Mouse (Mus musculus) embryonic facial prominence, embryonic 14.5 days (tissue): Measurements from ENCODE around the gene Dlg2. TPM values are rescaled to one million over a fixed set of nuclear protein-coding genes. Genes with fewer than 3 reads are reported as not detected.

Experiments used
- ATAC-seq: fragments of 200-750 bp; cut with Nextera tagmentation; 2 replicates; pipeline ENCODE4 v1.8.0; 2017; ENCODE audit warnings: low read depth, moderate number of reproducible peaks, moderate TSS enrichment
- DNase-seq: peaks from one replicate; pipeline ENCODE4 v3.0.0-alpha.2; 2015; ENCODE audit warnings: low spot score
- H3K27ac ChIP-seq: fragments of 300-500 bp; sonication (generic); replicated peaks from 2 replicates; pipeline ENCODE4 v1.5.1; 2014; ENCODE audit warnings: low read depth, mild to moderate bottlenecking, low read length, moderate library complexity
- H3K27me3 ChIP-seq: fragments of 300-500 bp; sonication (generic); replicated peaks from 2 replicates; pipeline ENCODE4 v1.6.1; 2014; ENCODE audit warnings: low read length; ENCODE audit not compliant: control insufficient read depth, insufficient read depth
- H3K36me3 ChIP-seq: fragments of 300-500 bp; sonication (generic); 2 replicates; pipeline ENCODE4 v1.6.1; 2014; ENCODE audit warnings: low read length, mixed read lengths; ENCODE audit not compliant: control insufficient read depth, insufficient read depth
- H3K4me1 ChIP-seq: fragments of 300-500 bp; sonication (generic); 2 replicates; pipeline ENCODE4 v1.6.1; 2014; ENCODE audit warnings: antibody characterized with exemption, low read length; ENCODE audit not compliant: control insufficient read depth, insufficient read depth
- H3K4me2 ChIP-seq: fragments of 300-500 bp; sonication (generic); 2 replicates; pipeline ENCODE4 v1.6.1; 2014; ENCODE audit warnings: low read depth, mild to moderate bottlenecking, low read length, moderate library complexity, mixed read lengths
- H3K4me3 ChIP-seq: fragments of 300-500 bp; sonication (generic); 2 replicates; pipeline ENCODE4 v1.5.1; 2014; ENCODE audit warnings: low read depth, mild to moderate bottlenecking, low read length
- H3K9ac ChIP-seq: fragments of 300-500 bp; sonication (generic); 2 replicates; pipeline ENCODE4 v1.6.1; 2014; ENCODE audit warnings: low read depth, mild to moderate bottlenecking, low read length, moderate library complexity, mixed read lengths
- H3K9me3 ChIP-seq: fragments of 300-500 bp; sonication (generic); 2 replicates; pipeline ENCODE4 v1.6.1; 2016; ENCODE audit warnings: low read length; ENCODE audit not compliant: control insufficient read depth
- WGBS: fragments of 180-500 bp; shearing (Covaris S2); extraction: QIAGEN DNeasy Blood & Tissue Kit; methylation state at CpG from one replicate; pipeline ENCODE4 v1.1.7; 2014; 5-methylcytosine and 5-hydroxymethylcytosine counted together
- polyA plus RNA-seq: library from polyadenylated mRNA; unstranded; fragments of >200 nt; fragmentation: Nextera tagmentation; extraction: Ambion mirVana; gene quantifications from 2 replicates; pipeline ENCODE4 v1.2.1, GENCODE M21; 2014

Dlg2 gene
- polyA plus RNA-seq, 1 experiment from 2014 or later, result 5.1 TPM

DNA sequence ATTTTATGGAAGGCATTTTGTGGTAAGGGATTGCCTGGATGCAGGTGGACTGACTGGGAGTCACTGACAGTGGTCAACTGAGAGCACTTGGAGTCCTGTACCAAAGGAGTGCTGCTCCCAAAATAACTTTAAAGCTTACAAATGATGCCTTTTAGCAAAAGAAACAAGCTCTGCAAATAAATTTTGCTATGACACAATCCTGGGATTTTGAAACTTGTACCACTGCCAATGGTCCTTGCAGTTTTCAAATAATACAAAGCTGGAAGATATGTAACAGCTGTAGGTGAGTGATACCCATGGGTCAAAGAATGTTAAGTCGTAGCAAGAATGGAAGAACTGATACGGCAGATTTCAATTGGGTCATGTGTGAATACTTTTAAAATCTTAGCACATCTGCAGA, 1380.5 kb downstream of the Dlg2 start:
- ATAC-seq, result no peak
- Histone ChIP-seq H3K27me3 (no peaks in the 10 kb centered on the region), H3K27ac (no peak overlapping the region), H3K4me1 (no peaks in the 10 kb centered on the region), H3K4me3 (no peak overlapping the region), H3K4me2 (no peak overlapping the region), H3K36me3 (no peaks in the 10 kb centered on the region), H3K9ac (no peak overlapping the region), H3K9me3 (no peaks in the 10 kb centered on the region)
- no peak for DNase-seq
- WGBS, result 66% methylated on average over 2 of the region's 2 CpGs

DNA sequence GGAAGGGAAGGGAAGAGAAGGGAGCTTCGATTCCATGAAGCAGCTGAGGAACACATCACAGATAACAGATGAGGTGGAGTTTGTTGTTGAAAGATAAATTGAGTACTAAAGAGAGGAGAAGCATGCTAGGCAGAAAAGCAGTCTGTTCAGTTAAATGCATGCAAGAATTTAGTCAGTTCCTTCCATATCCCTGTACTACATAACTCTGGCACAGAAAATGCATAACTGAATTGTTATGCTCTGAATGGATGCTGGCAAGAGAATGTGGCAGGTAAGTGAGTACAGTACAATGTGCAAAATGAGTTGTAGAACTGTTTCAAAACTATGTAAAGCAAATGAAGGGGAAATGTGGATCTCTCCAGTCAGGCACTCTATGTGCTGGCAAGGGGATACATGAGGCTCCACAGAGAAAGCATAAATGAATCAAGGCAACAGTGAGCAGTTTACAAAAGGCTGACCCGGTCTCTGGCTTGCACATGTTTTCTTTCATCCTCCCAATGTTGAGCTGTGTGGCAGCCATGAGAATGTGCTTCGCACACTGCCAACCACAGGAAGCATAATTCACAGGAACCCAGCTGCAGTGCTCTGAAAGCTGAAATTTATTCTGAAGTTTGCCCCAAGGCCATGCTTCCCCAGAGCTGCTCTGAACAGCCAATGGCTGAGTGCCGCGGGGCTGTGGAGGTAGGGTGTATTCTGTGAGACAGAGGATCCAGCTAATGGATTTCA, 1386.5 kb downstream of the Dlg2 start:
- DNase-seq (peak; percentile 64), ATAC-seq (peak; percentile 53; the same call in 1 of the 2 replicates)
- Histone ChIP-seq H3K36me3 (no peaks in the 10 kb centered on the region), H3K9me3 (no peaks in the 10 kb centered on the region), H3K9ac (no peak overlapping the region), H3K4me3 (no peak overlapping the region), H3K4me2 (no peak overlapping the region), H3K27me3 (no peaks in the 10 kb centered on the region), H3K27ac (no peak overlapping the region), H3K4me1 (no peaks in the 10 kb centered on the region)
- 37% methylated on average over 5 of the region's 5 CpGs for WGBS

DNA sequence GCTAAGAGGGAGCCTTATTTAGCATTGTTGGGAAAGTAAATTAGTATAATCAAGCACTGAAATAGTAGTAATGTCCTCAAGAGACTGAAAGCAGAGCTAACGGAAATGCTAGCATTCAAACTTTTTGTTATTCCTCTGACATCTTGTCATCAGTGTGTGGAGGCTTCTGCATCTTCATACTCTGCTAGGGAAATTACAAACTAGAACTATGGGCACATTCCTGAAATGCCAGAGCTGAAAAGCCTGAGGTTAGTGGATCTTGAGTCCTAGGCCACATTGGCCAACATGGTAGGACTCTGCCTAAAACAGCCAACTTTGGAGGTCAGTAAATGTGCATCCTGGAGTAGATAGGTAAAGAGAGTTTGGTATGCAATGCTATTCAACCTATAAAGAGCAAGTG, 1392.4 kb downstream of the Dlg2 start:
- no peaks in the 10 kb centered on the region for H3K4me1 ChIP-seq
- H3K27ac ChIP-seq, result no peak overlapping the region
- 50% methylated on average over 1 of the region's 1 CpGs for WGBS
- H3K4me3 ChIP-seq, result no peak overlapping the region
- H3K36me3 ChIP-seq, result no peaks in the 10 kb centered on the region
- H3K4me2 ChIP-seq, result no peak overlapping the region
- no peaks in the 10 kb centered on the region for H3K27me3 ChIP-seq
- no peak for DNase-seq
- H3K9me3 ChIP-seq, result no peaks in the 10 kb centered on the region
- no peak for ATAC-seq
- H3K9ac ChIP-seq, result no peak overlapping the region

DNA sequence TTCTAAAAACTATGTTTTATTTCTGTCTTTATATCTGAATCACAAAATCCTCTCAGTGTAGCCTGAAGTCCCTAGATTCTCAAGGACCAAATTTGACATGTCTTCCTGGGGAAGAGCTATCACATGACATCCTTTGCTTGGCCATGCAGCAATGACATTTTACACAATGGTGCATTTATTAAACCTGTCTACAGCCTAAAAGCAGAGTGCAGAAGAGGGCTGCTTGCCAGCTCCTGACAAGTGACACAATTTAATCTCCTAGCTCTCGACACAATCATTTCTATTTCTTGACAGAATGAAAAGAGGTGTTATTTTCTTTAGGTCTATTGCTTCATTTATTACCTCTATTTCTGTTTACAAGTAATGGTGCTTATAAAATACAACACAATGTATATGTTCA, 1400.4 kb downstream of the Dlg2 start:
- Histone ChIP-seq H3K4me1 (no peaks in the 10 kb centered on the region), H3K4me2 (no peak overlapping the region), H3K36me3 (no peaks in the 10 kb centered on the region), H3K4me3 (no peak overlapping the region), H3K27me3 (no peaks in the 10 kb centered on the region), H3K9me3 (no peaks in the 10 kb centered on the region), H3K9ac (no peak overlapping the region), H3K27ac (no peak overlapping the region)
- no peak for ATAC-seq
- WGBS, result 58% methylated on average over 1 of the region's 1 CpGs
- no peak for DNase-seq

DNA sequence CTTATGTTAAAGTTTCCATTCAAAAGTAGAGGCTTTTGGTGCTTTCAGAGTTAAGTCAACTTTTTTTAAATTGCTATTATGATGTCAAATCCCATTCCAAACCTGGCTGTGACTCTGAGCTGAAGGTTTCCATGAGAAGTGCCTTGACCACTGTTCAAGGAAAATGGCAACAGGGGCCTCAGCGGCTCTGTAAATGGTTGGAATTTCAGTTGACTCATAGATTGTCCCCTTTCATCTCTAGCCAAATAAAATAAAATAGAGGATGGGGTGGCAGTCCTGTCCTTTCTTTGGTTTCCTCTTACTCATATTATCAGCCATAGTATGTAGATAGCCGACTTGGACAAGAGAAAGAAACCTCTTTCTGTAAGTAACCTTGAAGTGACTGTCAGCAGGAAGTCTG, 1401.3 kb downstream of the Dlg2 start:
- ATAC-seq (no peak), DNase-seq (no peak)
- Histone ChIP-seq H3K27ac (no peak overlapping the region), H3K27me3 (no peaks in the 10 kb centered on the region), H3K9ac (no peak overlapping the region), H3K4me1 (no peaks in the 10 kb centered on the region), H3K9me3 (no peaks in the 10 kb centered on the region), H3K4me3 (no peak overlapping the region), H3K4me2 (no peak overlapping the region), H3K36me3 (no peaks in the 10 kb centered on the region)
- WGBS, result 85% methylated on average over 2 of the region's 2 CpGs

DNA sequence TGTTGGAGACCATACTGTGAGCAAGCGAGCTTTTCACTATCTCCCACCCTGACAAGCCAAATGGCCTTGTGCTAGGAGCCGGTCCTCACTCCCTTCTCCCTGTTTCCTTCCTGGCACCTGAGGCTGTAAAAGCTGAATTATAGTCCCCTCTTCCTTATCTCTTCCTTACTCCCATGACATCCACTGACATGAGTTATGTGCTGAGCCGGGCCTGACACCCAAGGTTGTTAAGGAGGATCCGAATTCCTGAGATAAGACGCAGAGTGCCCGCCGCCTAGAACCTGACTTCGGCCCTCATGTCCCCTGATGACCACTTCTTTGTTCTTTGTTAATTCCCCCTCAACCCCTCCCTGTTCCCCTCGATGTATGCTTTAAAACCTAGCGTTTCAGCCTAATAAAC, 1409.9 kb downstream of the Dlg2 start:
- no peaks in the 10 kb centered on the region for H3K9me3 ChIP-seq
- no peaks in the 10 kb centered on the region for H3K27me3 ChIP-seq
- WGBS, result 87% methylated on average over 10 of the region's 10 CpGs
- DNase-seq, result no peak
- H3K4me2 ChIP-seq, result no peak overlapping the region
- H3K27ac ChIP-seq, result no peak overlapping the region
- ATAC-seq, result no peak
- H3K9ac ChIP-seq, result no peak overlapping the region
- no peak overlapping the region for H3K4me3 ChIP-seq
- H3K4me1 ChIP-seq, result no peaks in the 10 kb centered on the region
- H3K36me3 ChIP-seq, result no peaks in the 10 kb centered on the region

DNA sequence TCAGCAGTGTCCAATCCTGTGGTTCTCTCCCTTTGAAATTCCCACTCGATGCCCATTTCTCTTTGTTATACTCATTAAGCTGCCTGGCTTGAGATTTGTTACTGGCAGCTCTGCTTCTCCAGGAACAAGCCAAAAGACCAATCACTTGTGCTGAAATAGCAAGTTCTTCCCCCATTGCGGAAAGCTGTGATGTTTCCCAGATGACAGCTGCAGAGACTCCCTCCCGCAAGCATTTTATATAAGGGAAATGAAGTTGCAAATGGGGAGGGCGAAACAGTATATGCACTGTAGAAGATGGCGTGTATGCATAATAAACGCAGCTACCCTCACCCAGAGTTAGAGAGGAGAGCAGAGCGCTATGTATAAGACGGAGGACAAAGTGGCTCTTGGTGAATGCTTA, 1417.5 kb downstream of the Dlg2 start:
- DNase-seq (no peak), ATAC-seq (no peak)
- Histone ChIP-seq H3K27me3 (no peaks in the 10 kb centered on the region), H3K36me3 (no peaks in the 10 kb centered on the region), H3K4me1 (no peaks in the 10 kb centered on the region), H3K9me3 (no peaks in the 10 kb centered on the region), H3K9ac (no peak overlapping the region), H3K27ac (no peak overlapping the region), H3K4me2 (no peak overlapping the region), H3K4me3 (no peak overlapping the region)
- 80% methylated on average over 8 of the region's 8 CpGs for whole genome bisulfite sequencing

DNA sequence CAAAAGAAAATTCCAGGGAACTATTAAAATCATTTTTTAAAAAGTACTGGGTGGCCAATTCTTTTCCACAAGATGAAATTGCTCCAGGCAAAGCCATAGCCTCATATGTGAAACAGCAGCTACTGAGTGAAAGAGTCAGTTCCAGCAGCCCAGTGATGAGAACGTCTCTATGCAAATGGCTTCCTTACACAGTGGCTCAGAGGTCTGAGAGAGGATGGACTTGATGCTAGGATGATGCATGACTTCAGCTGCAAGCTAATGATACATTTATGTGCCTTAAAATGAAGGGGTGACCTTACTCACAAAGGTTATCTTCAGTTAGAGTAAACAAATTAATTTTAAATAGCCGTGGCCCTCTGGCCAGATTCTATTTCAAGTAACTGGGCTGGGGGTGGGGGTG, 1420.5 kb downstream of the Dlg2 start:
- H3K9me3 ChIP-seq, result no peaks in the 10 kb centered on the region
- H3K4me1 ChIP-seq, result no peaks in the 10 kb centered on the region
- no peak overlapping the region for H3K4me3 ChIP-seq
- no peak for ATAC-seq
- no peaks in the 10 kb centered on the region for H3K27me3 ChIP-seq
- H3K9ac ChIP-seq, result no peak overlapping the region
- 21% methylated on average over 2 of the region's 2 CpGs for WGBS
- H3K36me3 ChIP-seq, result no peaks in the 10 kb centered on the region
- no peak overlapping the region for H3K27ac ChIP-seq
- H3K4me2 ChIP-seq, result no peak overlapping the region
- no peak for DNase-seq

DNA sequence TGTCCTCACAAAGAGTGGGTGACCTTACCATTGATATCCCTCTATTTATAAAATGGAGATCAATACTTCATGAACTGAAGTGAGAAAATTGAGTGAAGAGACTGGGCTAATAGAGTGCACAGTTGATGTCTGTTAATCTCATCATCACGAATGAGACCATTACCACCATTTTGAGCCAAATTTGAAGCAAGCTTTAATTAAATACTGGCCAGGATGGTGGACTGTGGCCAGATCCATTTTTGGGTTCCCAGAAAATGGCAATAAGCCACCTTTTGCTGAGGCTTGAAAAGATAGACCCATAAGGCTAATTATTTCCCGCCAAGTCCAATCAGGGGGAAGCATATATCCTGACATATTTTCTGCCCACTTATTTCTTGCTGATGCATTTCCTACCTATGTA, 1421.0 kb downstream of the Dlg2 start:
- 72% methylated on average over 2 of the region's 2 CpGs for WGBS
- Histone ChIP-seq H3K36me3 (no peaks in the 10 kb centered on the region), H3K4me2 (no peak overlapping the region), H3K9me3 (no peaks in the 10 kb centered on the region), H3K27me3 (no peaks in the 10 kb centered on the region), H3K4me1 (no peaks in the 10 kb centered on the region), H3K27ac (no peak overlapping the region), H3K9ac (no peak overlapping the region), H3K4me3 (no peak overlapping the region)
- ATAC-seq, result no peak
- DNase-seq, result no peak
